Mouse (Mus musculus) stomach, adult 2 months (tissue): Measurements from ENCODE around the gene Ube2e3. TPM values are rescaled to one million over a fixed set of nuclear protein-coding genes. Genes with fewer than 3 reads are reported as not detected.

Experiments
- polyA plus RNA-seq: library from polyadenylated mRNA; depleted of rRNA; stranded (reverse); fragments of >200 nt; gene quantifications from 2 replicates; pipeline ENCODE4 v1.2.3, GENCODE M21; 2012; rRNA removed

The Ube2e3 gene
- polyA plus RNA-seq: 12.1 and 18.3 TPM in 2 replicates

DNA sequence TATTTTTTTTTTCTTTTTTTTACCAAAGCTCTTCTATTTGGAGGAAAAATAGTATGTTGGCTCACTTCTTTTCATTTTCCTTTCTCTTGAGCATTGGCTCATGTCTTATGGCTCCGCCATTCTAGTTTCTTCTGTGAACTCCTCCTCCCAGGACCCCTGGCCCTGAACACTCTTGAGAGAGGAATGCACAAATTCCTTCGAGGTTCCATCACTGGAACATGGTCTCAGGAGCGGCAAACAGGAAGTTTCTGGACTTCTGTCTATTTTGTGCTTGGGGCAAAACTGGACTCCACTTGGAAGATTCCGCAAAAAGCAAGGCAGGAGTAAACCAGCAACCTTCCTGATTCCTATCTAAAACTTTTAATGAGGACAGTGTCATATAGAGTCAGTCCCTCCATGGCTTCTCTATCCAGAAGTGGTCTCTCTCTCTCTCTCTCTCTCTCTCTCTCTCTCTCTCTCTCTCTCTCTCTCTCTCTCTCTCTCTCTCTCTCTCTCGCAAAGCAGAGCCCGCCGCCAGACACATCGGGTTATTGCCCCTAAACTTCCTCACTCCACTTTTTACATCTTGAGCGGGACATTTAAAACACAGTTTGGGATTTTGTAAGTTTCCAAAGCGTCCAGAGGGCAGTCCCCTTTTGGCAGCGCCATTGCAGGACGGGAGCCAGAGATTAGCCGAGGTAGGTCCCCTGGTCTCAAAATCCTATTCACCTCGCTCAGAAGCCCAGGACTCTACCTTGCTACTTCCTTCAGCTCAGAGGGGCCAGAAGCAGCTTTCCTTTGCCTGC lies at the start of gene Ube2e3:
Gene Ube2e3 (plus strand): TSS at position 399 of the 785 bp plus-strand sequence.

